In the genomic region with DNA sequence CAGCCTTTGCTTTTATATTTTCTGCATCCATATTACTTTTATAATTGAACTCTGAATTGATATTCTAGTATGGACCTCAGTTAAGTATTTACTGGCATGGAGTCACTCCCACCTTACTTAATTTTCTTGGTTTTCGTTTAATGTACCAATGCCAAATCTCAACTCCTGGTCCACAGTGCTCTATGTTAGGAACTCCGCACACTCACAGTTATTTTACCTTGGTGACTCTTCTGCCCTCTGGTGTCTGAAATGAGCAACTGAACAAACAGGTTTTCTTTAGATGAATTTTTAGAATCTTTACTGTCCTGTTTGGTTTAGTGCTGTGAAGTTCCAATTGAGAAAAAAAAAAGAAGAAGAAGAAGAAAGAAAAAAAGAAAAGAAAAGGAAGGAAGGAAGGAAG, we compare ENCODE assay signal across 11 mouse cellular contexts.
DNase-seq lines count a peak whose midpoint lies in the region; ATAC-seq and TF ChIP-seq lines count a peak whose summit lies in the region.
"Had no signal": no experiment of that assay in that cellular context is flagged by ENCODE, and none has a peak within 500 bp of the region (broad histone marks: within the 10 kb centered on the region; RNA-seq: fewer than 3 reads in every experiment).

No protein-coding gene starts in this region.

- no peak for TF ChIP-seq POLR2A in kidney, adult 2 months (IDR thresholded peaks at IDR 0.05; ENCODE audit: low read depth, low read length)

- TF ChIP-seq CTCF in kidney, adult 2 months (conservative IDR thresholded peaks at IDR 0.05; ENCODE audit: insufficient read depth, insufficient read length, low read depth, low read length) = no peak

- 33% methylated on average over 2 of the region's 2 CpGs for WGBS in kidney, adult 2 months

- no peaks in the 10 kb centered on the region for H3K4me1 ChIP-seq in kidney, adult 2 months (ENCODE audit: control insufficient read depth, insufficient read depth, low read length)
- H3K4me1 ChIP-seq: embryonic facial prominence, embryonic 15.5 days had no signal

- no peak overlapping the region for H3K27ac ChIP-seq in kidney, adult 2 months (ENCODE audit: insufficient read depth, low read depth, low read length)
- H3K27ac ChIP-seq: embryonic facial prominence, embryonic 15.5 days had no signal

- no peaks in the 10 kb centered on the region for H3K36me3 ChIP-seq in kidney, adult 2 months (ENCODE audit: control insufficient read depth, insufficient read depth, low read length)
- H3K36me3 ChIP-seq: embryonic facial prominence, embryonic 15.5 days had no signal

- ATAC-seq in common myeloid progenitor, adult 5-6 weeks (replicated peaks; ENCODE audit: low read depth, poor library complexity, severe bottlenecking) = peak; percentile 75

- peak; percentile 5 for DNase-seq in adrenal gland, postnatal 10 days
- DNase-seq in adrenal gland, postnatal 4 days (ENCODE audit: low spot score in 2 of 2) = no peak
- peak; percentile 34 for DNase-seq in kidney, adult 2 months
- DNase-seq in kidney, adult 8-10 months = no peak
- DNase-seq in 3T3-L1 (ENCODE audit: low read depth, low spot score) = peak; percentile 70
- DNase-seq in testis, postnatal 10 days (ENCODE audit: low spot score) = no peak
- no peak for DNase-seq in thymus, postnatal 25 days
- DNase-seq: B cell, adult 2 months; lung, adult 18-20 months had no signal

- H3K4me3 ChIP-seq in kidney, adult 2 months (ENCODE audit: insufficient read depth, low read depth, low read length) = no peak overlapping the region
- H3K4me3 ChIP-seq: embryonic facial prominence, embryonic 15.5 days had no signal

- no peaks in the 10 kb centered on the region for H3K27me3 ChIP-seq in kidney, adult 2 months (replicated peaks; ENCODE audit: control insufficient read depth, insufficient read depth, low read length)
- H3K27me3 ChIP-seq: embryonic facial prominence, embryonic 15.5 days had no signal

Comparison
In these comparisons a context has a peak if more than half of its experiments do, and no peak if none do; other contexts are left out.
1. DNase-seq: peak in adrenal gland, postnatal 10 days (single experiment), kidney, adult 2 months (single experiment) and 3T3-L1 (single experiment); none in adrenal gland, postnatal 4 days (0 of 2), kidney, adult 8-10 months (0 of 2), testis, postnatal 10 days (single experiment) and thymus, postnatal 25 days (single experiment).